Mouse (Mus musculus): ENCODE data around the gene Zfp105. TPM values are rescaled to one million over a fixed set of nuclear protein-coding genes. Genes with fewer than 3 reads are reported as not detected.

Zfp105 gene
- polyA plus RNA-seq, 1 experiment from 2014 or later = 32.0 TPM

Other genes with a start within 250 kb of the Zfp105 start
- gene Topaz1, start 175.7 kb upstream of the Zfp105 start, polyA plus RNA-seq (2016; fragmentation: Nextera tagmentation; extraction: Ambion mirVana) = not detected in 2 replicates
- 7.1 and 7.8 TPM in 2 replicates for gene Tcaim, start 117.5 kb upstream of the Zfp105 start, polyA plus RNA-seq (2016; fragmentation: Nextera tagmentation; extraction: Ambion mirVana)
- gene Gm35549, start 79.0 kb upstream of the Zfp105 start, polyA plus RNA-seq (2016; fragmentation: Nextera tagmentation; extraction: Ambion mirVana) = 0.34 TPM in 1 of 2 replicates, not detected in the other
- 101 and 115 TPM in 2 replicates for gene Zfp445, start 57.1 kb upstream of the Zfp105 start, polyA plus RNA-seq (2016; fragmentation: Nextera tagmentation; extraction: Ambion mirVana)
- 4.0 and 4.8 TPM in 2 replicates for gene Zkscan7, start 37.4 kb upstream of the Zfp105 start, polyA plus RNA-seq (2016; fragmentation: Nextera tagmentation; extraction: Ambion mirVana)
- 29.1 and 31.8 TPM in 2 replicates for gene 1110059G10Rik, start 27.9 kb downstream of the Zfp105 start, polyA plus RNA-seq (2016; fragmentation: Nextera tagmentation; extraction: Ambion mirVana)
- gene Kif15, start 28.0 kb downstream of the Zfp105 start, polyA plus RNA-seq (2016; fragmentation: Nextera tagmentation; extraction: Ambion mirVana) = 44.0 and 49.3 TPM in 2 replicates
- 17.9 and 20.4 TPM in 2 replicates for gene Tmem42, start 98.3 kb downstream of the Zfp105 start, polyA plus RNA-seq (2016; fragmentation: Nextera tagmentation; extraction: Ambion mirVana)
- 0.24 and 0.50 TPM in 2 replicates for gene Tgm4, start 111.7 kb downstream of the Zfp105 start, polyA plus RNA-seq (2016; fragmentation: Nextera tagmentation; extraction: Ambion mirVana)
- gene Zdhhc3, start 190.1 kb downstream of the Zfp105 start, polyA plus RNA-seq (2016; fragmentation: Nextera tagmentation; extraction: Ambion mirVana) = 79.8 and 80.6 TPM in 2 replicates
- gene Exosc7, start 190.1 kb downstream of the Zfp105 start, polyA plus RNA-seq (2016; fragmentation: Nextera tagmentation; extraction: Ambion mirVana) = 83.5 and 83.7 TPM in 2 replicates
- 0.20 TPM in 1 of 2 replicates, not detected in the other for gene Clec3b, start 227.9 kb downstream of the Zfp105 start, polyA plus RNA-seq (2016; fragmentation: Nextera tagmentation; extraction: Ambion mirVana)